Mouse (Mus musculus) neural tube, embryonic 14.5 days (tissue): ENCODE data around the gene Neb. TPM values are rescaled to one million over a fixed set of nuclear protein-coding genes. Genes with fewer than 3 reads are reported as not detected.

Source experiments
- ATAC-seq: fragments of 200-750 bp; cut with Nextera tagmentation; 2 replicates; pipeline ENCODE4 v1.8.0; 2017; ENCODE audit warnings: low read depth, mild to moderate bottlenecking, moderate TSS enrichment, moderate library complexity
- H3K27ac ChIP-seq: fragments of 300-500 bp; sonication (generic); 2 replicates; pipeline ENCODE4 v1.5.1; 2014; ENCODE audit warnings: low read depth, mild to moderate bottlenecking, control low read depth, low read length, moderate library complexity, mixed read lengths
- H3K27me3 ChIP-seq: fragments of 300-500 bp; sonication (generic); 2 replicates; pipeline ENCODE4 v1.6.1; 2014; ENCODE audit warnings: low read length; ENCODE audit not compliant: control insufficient read depth, insufficient read depth
- H3K36me3 ChIP-seq: fragments of 300-500 bp; sonication (generic); 2 replicates; pipeline ENCODE4 v1.6.1; 2014; ENCODE audit warnings: low read length, mixed read lengths; ENCODE audit not compliant: control insufficient read depth, insufficient read depth
- H3K4me1 ChIP-seq: fragments of 300-500 bp; sonication (generic); 2 replicates; pipeline ENCODE4 v1.6.1; 2014; ENCODE audit warnings: low read length; ENCODE audit not compliant: control insufficient read depth, insufficient read depth
- H3K4me2 ChIP-seq: fragments of 300-500 bp; sonication (generic); 2 replicates; pipeline ENCODE4 v1.6.1; 2014; ENCODE audit warnings: mild to moderate bottlenecking, low read depth, low read length, control low read depth
- H3K4me3 ChIP-seq: fragments of 300-500 bp; sonication (generic); 2 replicates; pipeline ENCODE4 v1.5.1; 2014; ENCODE audit warnings: low read depth, low read length, control low read depth, mixed read lengths
- H3K9ac ChIP-seq: fragments of 300-500 bp; sonication (generic); replicated peaks from 2 replicates; pipeline ENCODE4 v1.6.1; 2014; ENCODE audit warnings: low read depth, mild to moderate bottlenecking, control low read depth, low read length, mixed read lengths
- H3K9me3 ChIP-seq: fragments of 300-500 bp; sonication (generic); 2 replicates; pipeline ENCODE4 v1.6.1; 2016; ENCODE audit warnings: low read length; ENCODE audit not compliant: control insufficient read depth
- WGBS: fragments of 180-500 bp; shearing (Covaris S2); extraction: QIAGEN DNeasy Blood & Tissue Kit; methylation state at CpG from one replicate; pipeline ENCODE4 v1.1.7; 2014; 5-methylcytosine and 5-hydroxymethylcytosine counted together
- polyA plus RNA-seq: library from polyadenylated mRNA; unstranded; fragments of >200 nt; fragmentation: Nextera tagmentation; extraction: Ambion mirVana; gene quantifications from 2 replicates; pipeline ENCODE4 v1.2.1, GENCODE M21; 2014

The Neb gene
- polyA plus RNA-seq, 1 experiment from 2014 or later, result 1.9 TPM

- no peaks in the 10 kb centered on the region for H3K9me3 ChIP-seq
- H3K27me3 ChIP-seq, result no peaks in the 10 kb centered on the region
- 93% methylated on average over 6 of the region's 6 CpGs for WGBS
- H3K4me1 ChIP-seq, result no peaks in the 10 kb centered on the region
- no peak overlapping the region for H3K9ac ChIP-seq
- no peaks in the 10 kb centered on the region for H3K36me3 ChIP-seq
- H3K4me3 ChIP-seq, result no peak overlapping the region
- H3K27ac ChIP-seq, result no peak overlapping the region
- no peak overlapping the region for H3K4me2 ChIP-seq
- ATAC-seq, result no peak
Observed at GRCm38 (mm10) chr2:52386451-52386850, 8.2 kb upstream of the Neb start.

GRCm38 (mm10) chr2:52386037-52386436, 7.8 kb upstream of the Neb start:
- WGBS, result 66% methylated on average over 7 of the region's 7 CpGs
- H3K4me2 ChIP-seq, result no peak overlapping the region
- no peak overlapping the region for H3K9ac ChIP-seq
- no peak overlapping the region for H3K4me3 ChIP-seq
- H3K27me3 ChIP-seq, result no peaks in the 10 kb centered on the region
- no peak for ATAC-seq
- no peaks in the 10 kb centered on the region for H3K36me3 ChIP-seq
- no peak overlapping the region for H3K27ac ChIP-seq
- H3K9me3 ChIP-seq, result no peaks in the 10 kb centered on the region
- H3K4me1 ChIP-seq, result no peaks in the 10 kb centered on the region

- no peak overlapping the region for H3K4me3 ChIP-seq
- no peaks in the 10 kb centered on the region for H3K36me3 ChIP-seq
- no peaks in the 10 kb centered on the region for H3K4me1 ChIP-seq
- ATAC-seq, result no peak
- no peaks in the 10 kb centered on the region for H3K27me3 ChIP-seq
- H3K27ac ChIP-seq, result no peak overlapping the region
- no peak overlapping the region for H3K4me2 ChIP-seq
- H3K9me3 ChIP-seq, result no peaks in the 10 kb centered on the region
- H3K9ac ChIP-seq, result no peak overlapping the region
- WGBS, result 75% methylated on average over 10 of the region's 10 CpGs
Observed at GRCm38 (mm10) chr2:52378848-52379261, 581 bp upstream of the Neb start.

- Histone ChIP-seq H3K27me3 (no peaks in the 10 kb centered on the region), H3K9ac (no peak overlapping the region), H3K9me3 (no peaks in the 10 kb centered on the region), H3K4me1 (no peaks in the 10 kb centered on the region), H3K4me3 (no peak overlapping the region), H3K27ac (no peak overlapping the region), H3K36me3 (no peaks in the 10 kb centered on the region), H3K4me2 (no peak overlapping the region)
- 61% methylated on average over 13 of the region's 13 CpGs for WGBS
- no peak for ATAC-seq
Observed at GRCm38 (mm10) chr2:52377706-52378447, 397 bp downstream of the Neb start.

GRCm38 (mm10) chr2:52374706-52375105, 3.6 kb downstream of the Neb start:
- Histone ChIP-seq H3K9ac (no peak overlapping the region), H3K4me2 (no peak overlapping the region), H3K4me1 (no peaks in the 10 kb centered on the region), H3K4me3 (no peak overlapping the region), H3K9me3 (no peaks in the 10 kb centered on the region), H3K27me3 (no peaks in the 10 kb centered on the region), H3K27ac (no peak overlapping the region), H3K36me3 (no peaks in the 10 kb centered on the region)
- ATAC-seq, result no peak
- WGBS, result 94% methylated on average over 6 of the region's 6 CpGs

- Histone ChIP-seq H3K27me3 (no peaks in the 10 kb centered on the region), H3K36me3 (no peaks in the 10 kb centered on the region), H3K4me3 (no peak overlapping the region), H3K4me1 (no peaks in the 10 kb centered on the region), H3K9me3 (no peaks in the 10 kb centered on the region), H3K4me2 (no peak overlapping the region), H3K9ac (no peak overlapping the region), H3K27ac (no peak overlapping the region)
- no peak for ATAC-seq
- 76% methylated on average over 6 of the region's 6 CpGs for WGBS
Observed at GRCm38 (mm10) chr2:52372480-52372879, 5.8 kb downstream of the Neb start.

- Histone ChIP-seq H3K4me3 (no peak overlapping the region), H3K27me3 (no peaks in the 10 kb centered on the region), H3K4me2 (no peak overlapping the region), H3K9me3 (no peaks in the 10 kb centered on the region), H3K9ac (no peak overlapping the region), H3K36me3 (no peaks in the 10 kb centered on the region), H3K4me1 (no peaks in the 10 kb centered on the region), H3K27ac (no peak overlapping the region)
- no peak for ATAC-seq
- 85% methylated on average over 4 of the region's 4 CpGs for WGBS
Observed at GRCm38 (mm10) chr2:52372080-52372479, 6.2 kb downstream of the Neb start.

GRCm38 (mm10) chr2:52371066-52371465, 7.2 kb downstream of the Neb start:
- H3K9ac ChIP-seq, result no peak overlapping the region
- H3K9me3 ChIP-seq, result no peaks in the 10 kb centered on the region
- H3K4me1 ChIP-seq, result no peaks in the 10 kb centered on the region
- H3K27ac ChIP-seq, result no peak overlapping the region
- 73% methylated on average over 2 of the region's 2 CpGs for WGBS
- no peak overlapping the region for H3K4me2 ChIP-seq
- ATAC-seq, result no peak
- H3K36me3 ChIP-seq, result no peaks in the 10 kb centered on the region
- H3K4me3 ChIP-seq, result no peak overlapping the region
- no peaks in the 10 kb centered on the region for H3K27me3 ChIP-seq

GRCm38 (mm10) chr2:52369622-52370021, 8.7 kb downstream of the Neb start:
- 80% methylated on average over 6 of the region's 6 CpGs for WGBS
- Histone ChIP-seq H3K27ac (no peak overlapping the region), H3K4me3 (no peak overlapping the region), H3K9me3 (no peaks in the 10 kb centered on the region), H3K9ac (no peak overlapping the region), H3K36me3 (no peaks in the 10 kb centered on the region), H3K27me3 (no peaks in the 10 kb centered on the region), H3K4me1 (no peaks in the 10 kb centered on the region), H3K4me2 (no peak overlapping the region)
- ATAC-seq, result no peak
